Mouse (Mus musculus) forebrain, embryonic 14.5 days (tissue): ENCODE results near the gene Osbpl8. TPM values are rescaled to one million over a fixed set of nuclear protein-coding genes. Genes with fewer than 3 reads are reported as not detected.

Source experiments
- ATAC-seq: fragments of 200-750 bp; cut with Nextera tagmentation; 2 replicates; pipeline ENCODE4 v1.8.0; 2017; ENCODE audit warnings: mild to moderate bottlenecking, moderate library complexity
- DNase-seq: peaks from one replicate; pipeline ENCODE4 v3.0.0-alpha.2; 2015; ENCODE audit warnings: low spot score
- H3K27ac ChIP-seq: fragments of 300-500 bp; sonication (generic); 2 replicates; pipeline ENCODE4 v1.5.1; 2014; ENCODE audit warnings: low read depth, mild to moderate bottlenecking, control low read depth, low read length, moderate library complexity
- H3K27me3 ChIP-seq: fragments of 300-500 bp; sonication (generic); replicated peaks from 2 replicates; pipeline ENCODE4 v1.6.1; 2014; ENCODE audit warnings: low read length, control low read depth, mixed read lengths; ENCODE audit not compliant: control insufficient read depth, insufficient read depth
- H3K36me3 ChIP-seq: fragments of 300-500 bp; sonication (generic); 2 replicates; pipeline ENCODE4 v1.6.1; 2014; ENCODE audit warnings: low read length, control low read depth; ENCODE audit not compliant: control insufficient read depth, insufficient read depth
- H3K4me1 ChIP-seq: fragments of 300-500 bp; sonication (generic); 2 replicates; pipeline ENCODE4 v1.6.1; 2014; ENCODE audit warnings: antibody characterized with exemption, low read length, control low read depth; ENCODE audit not compliant: control insufficient read depth, insufficient read depth
- H3K4me2 ChIP-seq: fragments of 300-500 bp; sonication (generic); 2 replicates; pipeline ENCODE4 v1.6.1; 2014; ENCODE audit warnings: mild to moderate bottlenecking, control low read depth, low read length
- H3K4me3 ChIP-seq: fragments of 300-500 bp; sonication (generic); 2 replicates; pipeline ENCODE4 v1.5.1; 2014; ENCODE audit warnings: low read depth, low read length, control low read depth
- H3K9ac ChIP-seq: fragments of 300-500 bp; sonication (generic); 2 replicates; pipeline ENCODE4 v1.6.1; 2014; ENCODE audit warnings: mild to moderate bottlenecking, low read length, control low read depth, moderate library complexity
- H3K9me3 ChIP-seq: fragments of 300-500 bp; sonication (generic); replicated peaks from 2 replicates; pipeline ENCODE4 v1.6.1; 2016; ENCODE audit warnings: low read length, control low read depth, mixed read lengths; ENCODE audit not compliant: control insufficient read depth
- WGBS: fragments of 180-500 bp; shearing (Covaris S2); extraction: QIAGEN DNeasy Blood & Tissue Kit; methylation state at CpG from one replicate; pipeline ENCODE4 v1.1.7; 2014; 5-methylcytosine and 5-hydroxymethylcytosine counted together
- polyA plus RNA-seq: library from polyadenylated mRNA; unstranded; fragments of >200 nt; fragmentation: Nextera tagmentation; extraction: Ambion mirVana; gene quantifications from 2 replicates; pipeline ENCODE4 v1.2.1, GENCODE M21; 2014

Gene Osbpl8
- polyA plus RNA-seq, 1 experiment from 2014 or later = 12.9 TPM

DNA sequence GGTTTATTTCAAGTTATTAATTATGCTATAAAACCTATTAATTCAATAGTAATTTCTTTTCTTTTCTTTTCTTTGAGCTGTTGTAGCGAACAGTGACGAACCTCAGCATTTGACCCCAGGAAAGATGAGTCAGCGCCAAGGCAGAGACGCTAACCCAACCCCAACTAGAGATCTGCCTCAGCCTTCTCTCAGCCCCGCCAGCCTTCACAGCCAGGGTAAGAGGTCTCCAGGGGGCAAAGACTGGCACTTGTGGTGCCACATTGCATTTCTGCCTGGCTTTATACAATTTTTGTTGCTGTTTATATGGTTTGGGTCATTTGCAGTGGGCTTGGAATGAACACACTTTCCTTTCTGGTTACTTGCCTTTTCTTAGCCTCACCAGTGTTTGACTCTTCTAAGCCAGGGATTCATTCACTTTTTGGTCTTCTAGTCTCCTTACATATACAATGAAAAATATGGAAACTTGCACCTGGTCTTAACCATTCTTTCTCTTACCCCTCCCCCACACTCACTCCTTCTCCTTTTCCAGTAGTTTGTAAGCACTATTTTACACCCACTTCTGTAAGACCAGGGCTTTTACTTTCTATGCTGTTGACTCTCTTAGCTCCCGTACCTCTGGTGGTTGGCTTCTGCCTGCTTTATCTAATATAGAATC is 69.1 kb downstream of the Osbpl8 start:
- Histone ChIP-seq H3K4me3 (no peak overlapping the region), H3K9ac (no peak overlapping the region), H3K27ac (no peak overlapping the region), H3K4me1 (no peaks in the 10 kb centered on the region), H3K27me3 (no peaks in the 10 kb centered on the region), H3K36me3 (no peaks in the 10 kb centered on the region), H3K9me3 (no peaks in the 10 kb centered on the region), H3K4me2 (no peak overlapping the region)
- ATAC-seq (no peak), DNase-seq (no peak)
- 87% methylated on average over 6 of the region's 6 CpGs for WGBS

- Histone ChIP-seq H3K36me3 (no peaks in the 10 kb centered on the region), H3K4me2 (no peak overlapping the region), H3K4me3 (no peak overlapping the region), H3K27ac (no peak overlapping the region), H3K9me3 (no peaks in the 10 kb centered on the region), H3K27me3 (no peaks in the 10 kb centered on the region), H3K9ac (no peak overlapping the region), H3K4me1 (no peaks in the 10 kb centered on the region)
- ATAC-seq (no peak), DNase-seq (no peak)
- 86% methylated on average over 6 of the region's 6 CpGs for WGBS
Measured at GRCm38 (mm10) chr10:111234450-111235288, 70.1 kb downstream of the Osbpl8 start.

- H3K27ac ChIP-seq = no peak overlapping the region
- no peaks in the 10 kb centered on the region for H3K36me3 ChIP-seq
- no peak overlapping the region for H3K9ac ChIP-seq
- no peak overlapping the region for H3K4me3 ChIP-seq
- WGBS = 95% methylated on average over 6 of the region's 6 CpGs
- H3K4me1 ChIP-seq = no peaks in the 10 kb centered on the region
- H3K27me3 ChIP-seq = no peaks in the 10 kb centered on the region
- DNase-seq (no peak), ATAC-seq (no peak)
- H3K4me2 ChIP-seq = no peak overlapping the region
- no peaks in the 10 kb centered on the region for H3K9me3 ChIP-seq
Measured at GRCm38 (mm10) chr10:111235289-111235570, 70.7 kb downstream of the Osbpl8 start.

DNA sequence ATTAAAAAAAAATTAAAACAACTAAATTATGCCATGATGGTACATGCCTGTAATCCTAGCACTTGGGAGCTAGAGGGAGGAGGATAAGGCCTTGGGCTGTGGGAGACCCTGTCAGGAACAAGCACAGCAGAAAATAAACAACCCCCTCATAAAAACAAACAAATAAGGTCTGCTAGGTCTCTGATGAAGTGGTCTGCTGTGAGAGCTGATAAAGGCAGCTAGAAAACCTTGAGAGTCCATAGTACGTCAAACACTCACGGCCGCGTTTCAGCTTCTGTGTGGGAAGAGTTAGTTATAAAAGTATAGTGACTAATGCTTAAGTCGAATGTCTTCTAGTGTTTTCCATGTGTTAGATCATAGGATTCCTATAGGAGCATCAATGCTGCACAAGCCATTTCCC is 72.9 kb downstream of the Osbpl8 start:
- no peaks in the 10 kb centered on the region for H3K9me3 ChIP-seq
- H3K4me3 ChIP-seq = no peak overlapping the region
- 96% methylated on average over 5 of the region's 5 CpGs for WGBS
- no peak overlapping the region for H3K9ac ChIP-seq
- H3K4me1 ChIP-seq = no peaks in the 10 kb centered on the region
- H3K4me2 ChIP-seq = no peak overlapping the region
- H3K27me3 ChIP-seq = no peaks in the 10 kb centered on the region
- no peak for DNase-seq
- no peak for ATAC-seq
- no peak overlapping the region for H3K27ac ChIP-seq
- no peaks in the 10 kb centered on the region for H3K36me3 ChIP-seq

GRCm38 (mm10) chr10:111242677-111243076 is 78.1 kb downstream of the Osbpl8 start:
- no peak overlapping the region for H3K9ac ChIP-seq
- 81% methylated on average over 7 of the region's 7 CpGs for WGBS

GRCm38 (mm10) chr10:111247609-111248008 is 83.1 kb downstream of the Osbpl8 start:
- H3K9me3 ChIP-seq = no peaks in the 10 kb centered on the region
- no peaks in the 10 kb centered on the region for H3K36me3 ChIP-seq
- H3K4me2 ChIP-seq = peak overlapping the region; percentile 41
- H3K4me1 ChIP-seq = 0 out of 2 replicates have a peak, but pooled peaks cover 5% of the 10 kb centered on the region
- H3K27me3 ChIP-seq = no peaks in the 10 kb centered on the region
- 12% methylated on average over 4 of the region's 4 CpGs for WGBS
- peak overlapping the region; percentile 24; the same call in 1 of the 2 replicates for H3K4me3 ChIP-seq
- 0 out of 2 replicates have a peak overlapping the region, but pooled peaks have one; percentile 79 for H3K27ac ChIP-seq
- DNase-seq = peak; percentile 44
- peak; percentile 60; the same call in 1 of the 2 replicates for ATAC-seq
- H3K9ac ChIP-seq = peak overlapping the region; percentile 52; the same call in 1 of the 2 replicates

More at GRCm38 (mm10) chr10:111242677-111243076, 78.1 kb downstream of the Osbpl8 start:
- no peak for ATAC-seq
- DNase-seq = no peak
- Histone ChIP-seq H3K4me1 (no peaks in the 10 kb centered on the region), H3K27me3 (no peaks in the 10 kb centered on the region), H3K9me3 (no peaks in the 10 kb centered on the region), H3K36me3 (no peaks in the 10 kb centered on the region), H3K27ac (no peak overlapping the region), H3K4me3 (no peak overlapping the region), H3K4me2 (no peak overlapping the region)

DNA sequence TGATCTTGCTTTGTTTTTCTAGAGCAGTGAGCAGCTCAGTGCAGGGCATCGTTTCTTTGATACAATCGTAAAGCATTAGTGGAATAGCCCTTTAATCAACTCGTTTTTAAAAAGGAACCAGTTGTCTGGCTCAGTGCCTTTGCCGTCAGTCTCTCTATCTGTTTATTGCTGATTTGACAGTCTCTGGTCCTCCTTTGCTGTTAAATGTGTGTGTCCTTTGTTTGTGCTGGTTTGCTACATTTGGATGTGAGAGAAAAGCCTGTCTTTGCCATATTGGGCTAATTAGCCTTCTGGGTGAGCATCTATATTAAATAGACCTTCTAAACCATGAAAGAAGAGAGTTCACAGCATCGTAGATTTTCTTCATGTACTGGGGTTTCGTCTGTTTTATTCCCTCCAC is 83.6 kb downstream of the Osbpl8 start:
- DNase-seq (peak; percentile 69), ATAC-seq (peak; percentile 65)
- H3K4me2 ChIP-seq = peak overlapping the region; percentile 41
- no peaks in the 10 kb centered on the region for H3K9me3 ChIP-seq
- no peaks in the 10 kb centered on the region for H3K36me3 ChIP-seq
- peak overlapping the region; percentile 24 for H3K4me3 ChIP-seq
- WGBS = 7% methylated on average over 6 of the region's 6 CpGs
- H3K27ac ChIP-seq = peak overlapping the region; percentile 79
- 0 out of 2 replicates have a peak, but pooled peaks cover 5% of the 10 kb centered on the region for H3K4me1 ChIP-seq
- peak overlapping the region; percentile 52 for H3K9ac ChIP-seq
- H3K27me3 ChIP-seq = no peaks in the 10 kb centered on the region

DNA sequence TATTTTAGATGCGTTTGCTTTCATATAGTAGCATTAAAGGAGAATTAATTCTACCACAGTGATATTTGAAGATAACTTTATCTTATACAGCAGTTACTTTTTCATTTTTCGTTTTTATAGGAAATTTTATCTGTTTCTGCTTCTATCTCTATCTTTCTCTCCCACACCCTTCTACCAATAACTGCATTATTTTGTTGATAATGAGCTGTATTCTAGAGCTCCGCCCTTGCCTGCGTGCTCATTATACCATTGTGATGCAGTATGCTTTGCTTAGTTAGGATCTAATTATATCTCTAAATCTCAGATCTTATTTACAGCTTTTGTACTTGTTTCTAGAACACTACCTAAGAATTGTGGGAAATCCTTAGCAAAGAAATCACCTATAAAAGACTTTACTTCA is 85.6 kb downstream of the Osbpl8 start:
- no peaks in the 10 kb centered on the region for H3K36me3 ChIP-seq
- 63% methylated on average over 4 of the region's 4 CpGs for WGBS
- H3K9me3 ChIP-seq = no peaks in the 10 kb centered on the region
- no peak overlapping the region; the same call in 1 of the 2 replicates for H3K4me3 ChIP-seq
- H3K27me3 ChIP-seq = no peaks in the 10 kb centered on the region
- no peak overlapping the region for H3K9ac ChIP-seq
- no peak for ATAC-seq
- DNase-seq = peak; percentile 16
- H3K27ac ChIP-seq = no peak overlapping the region
- H3K4me2 ChIP-seq = peak overlapping the region; percentile 40
- 0 out of 2 replicates have a peak, but pooled peaks cover 5% of the 10 kb centered on the region for H3K4me1 ChIP-seq

GRCm38 (mm10) chr10:111251666-111252065 is 87.1 kb downstream of the Osbpl8 start:
- Histone ChIP-seq H3K9me3 (no peaks in the 10 kb centered on the region), H3K4me2 (no peak overlapping the region), H3K36me3 (peaks cover 4% of the 10 kb centered on the region; the same call in 1 of the 2 replicates), H3K4me1 (0 out of 2 replicates have a peak, but pooled peaks cover 5% of the 10 kb centered on the region), H3K27me3 (no peaks in the 10 kb centered on the region), H3K4me3 (no peak overlapping the region), H3K9ac (no peak overlapping the region), H3K27ac (no peak overlapping the region)
- no peak for DNase-seq
- WGBS = 80% methylated on average over 5 of the region's 5 CpGs
- no peak for ATAC-seq
